Comparison of ENCODE assay signal across 12 mouse cellular contexts in genomic region chr17:15977374-15978031, GRCm38 (mm10).
A peak's percentile ranks its signal among the peaks of the same experiment; 100 is the strongest.
DNase-seq lines count a peak whose midpoint lies in the region; ATAC-seq and TF ChIP-seq lines count a peak whose summit lies in the region.
"Had no signal": no experiment of that assay in that cellular context is flagged by ENCODE, and none has a peak within 500 bp of the region (broad histone marks: within the 10 kb centered on the region; RNA-seq: fewer than 3 reads in every experiment).

No protein-coding gene starts in this region.

- H3K4me3 ChIP-seq in intestine, embryonic 15.5 days (replicated peaks) = no peak overlapping the region
- H3K4me3 ChIP-seq in intestine, postnatal 0 days (ENCODE audit: low read depth, low read length) = no peak overlapping the region
- H3K4me3 ChIP-seq in forebrain, embryonic 15.5 days = no peak overlapping the region
- H3K4me3 ChIP-seq in hindbrain, postnatal 0 days (ENCODE audit: low read length) = no peak overlapping the region
- H3K4me3 ChIP-seq in neural tube, embryonic 13.5 days = no peak overlapping the region

- H3K9ac ChIP-seq in intestine, embryonic 15.5 days = no peak overlapping the region
- no peak overlapping the region for H3K9ac ChIP-seq in intestine, postnatal 0 days (ENCODE audit: low read depth, low read length)
- H3K9ac ChIP-seq in forebrain, embryonic 15.5 days (replicated peaks) = no peak overlapping the region
- H3K9ac ChIP-seq in hindbrain, postnatal 0 days (replicated peaks; ENCODE audit: low read length) = no peak overlapping the region
- no peak overlapping the region for H3K9ac ChIP-seq in neural tube, embryonic 13.5 days

- peak; percentile 82 for DNase-seq in hindbrain, postnatal 0 days (ENCODE audit: low spot score)
- no peak for DNase-seq in liver
- no peak for DNase-seq in ovary, postnatal 10 days (ENCODE audit: low spot score)
- DNase-seq: cerebellum, postnatal 25 days; kidney, postnatal 36 days; lung, adult 2 months; thymus, postnatal 36 days had no signal

- no peak for TF ChIP-seq CTCF in intestine, postnatal 0 days (IDR thresholded peaks at IDR 0.05; ENCODE audit: low read depth)
- no peak for TF ChIP-seq CTCF in hindbrain, postnatal 0 days (IDR thresholded peaks at IDR 0.05; ENCODE audit: low read depth)

- H3K9me3 ChIP-seq in intestine, embryonic 15.5 days = no peaks in the 10 kb centered on the region
- no peaks in the 10 kb centered on the region for H3K9me3 ChIP-seq in intestine, postnatal 0 days (ENCODE audit: control insufficient read depth)
- H3K9me3 ChIP-seq in forebrain, embryonic 15.5 days = no peaks in the 10 kb centered on the region
- no peaks in the 10 kb centered on the region for H3K9me3 ChIP-seq in hindbrain, postnatal 0 days (ENCODE audit: low read length)
- H3K9me3 ChIP-seq in neural tube, embryonic 13.5 days = no peaks in the 10 kb centered on the region

- ATAC-seq in intestine, embryonic 15.5 days = no peak
- ATAC-seq in intestine, postnatal 0 days = no peak
- ATAC-seq in forebrain, embryonic 15.5 days (replicated peaks) = peak; percentile 94
- peak; percentile 94 for ATAC-seq in hindbrain, postnatal 0 days
- ATAC-seq in neural tube, embryonic 13.5 days (ENCODE audit: low read depth) = peak; percentile 97
- no peak for ATAC-seq in inflammation-experienced regulatory T-cells, adult 6 months

- H3K36me3 ChIP-seq in intestine, embryonic 15.5 days = no peaks in the 10 kb centered on the region
- H3K36me3 ChIP-seq in intestine, postnatal 0 days (ENCODE audit: control insufficient read depth, insufficient read depth) = no peaks in the 10 kb centered on the region
- no peaks in the 10 kb centered on the region for H3K36me3 ChIP-seq in forebrain, embryonic 15.5 days
- no peaks in the 10 kb centered on the region for H3K36me3 ChIP-seq in hindbrain, postnatal 0 days (ENCODE audit: insufficient read depth, low read length)
- no peaks in the 10 kb centered on the region for H3K36me3 ChIP-seq in neural tube, embryonic 13.5 days

- peak overlapping the region; percentile 36; the same call in 1 of the 2 replicates for H3K27ac ChIP-seq in intestine, embryonic 15.5 days
- no peak overlapping the region for H3K27ac ChIP-seq in intestine, postnatal 0 days (ENCODE audit: low read depth, low read length)
- H3K27ac ChIP-seq in forebrain, embryonic 15.5 days (replicated peaks) = peak overlapping the region; percentile 27; the same call in 1 of the 2 replicates
- H3K27ac ChIP-seq in hindbrain, postnatal 0 days = 0 out of 2 replicates have a peak overlapping the region, but pooled peaks have one; percentile 7
- H3K27ac ChIP-seq in neural tube, embryonic 13.5 days (replicated peaks) = peak overlapping the region; percentile 80

- no peaks in the 10 kb centered on the region for H3K27me3 ChIP-seq in intestine, embryonic 15.5 days (replicated peaks)
- no peaks in the 10 kb centered on the region for H3K27me3 ChIP-seq in intestine, postnatal 0 days (replicated peaks; ENCODE audit: control insufficient read depth, insufficient read depth, low read length)
- no peaks in the 10 kb centered on the region for H3K27me3 ChIP-seq in forebrain, embryonic 15.5 days
- no peaks in the 10 kb centered on the region for H3K27me3 ChIP-seq in hindbrain, postnatal 0 days (ENCODE audit: insufficient read depth, low read length)
- H3K27me3 ChIP-seq in neural tube, embryonic 13.5 days = no peaks in the 10 kb centered on the region

- H3K4me1 ChIP-seq in intestine, embryonic 15.5 days (replicated peaks) = no peaks in the 10 kb centered on the region
- H3K4me1 ChIP-seq in intestine, postnatal 0 days (replicated peaks; ENCODE audit: control insufficient read depth, insufficient read depth, low read length) = no peaks in the 10 kb centered on the region
- H3K4me1 ChIP-seq in forebrain, embryonic 15.5 days = peaks cover 8% of the 10 kb centered on the region
- H3K4me1 ChIP-seq in hindbrain, postnatal 0 days (ENCODE audit: insufficient read depth, low read length) = no peaks in the 10 kb centered on the region
- H3K4me1 ChIP-seq in neural tube, embryonic 13.5 days (replicated peaks) = peaks cover 10% of the 10 kb centered on the region

- 52% methylated on average over 7 of the region's 7 CpGs for WGBS in intestine, embryonic 15.5 days
- 54% methylated on average over 7 of the region's 7 CpGs for WGBS in intestine, postnatal 0 days
- 14% methylated on average over 7 of the region's 7 CpGs for WGBS in forebrain, embryonic 15.5 days
- 20% methylated on average over 7 of the region's 7 CpGs for WGBS in hindbrain, postnatal 0 days
- 18% methylated on average over 7 of the region's 7 CpGs for WGBS in neural tube, embryonic 13.5 days

- H3K4me2 ChIP-seq in intestine, embryonic 15.5 days (replicated peaks) = no peak overlapping the region
- no peak overlapping the region for H3K4me2 ChIP-seq in intestine, postnatal 0 days (replicated peaks; ENCODE audit: low read depth)
- H3K4me2 ChIP-seq in forebrain, embryonic 15.5 days (replicated peaks) = no peak overlapping the region
- H3K4me2 ChIP-seq in hindbrain, postnatal 0 days (ENCODE audit: low read depth, low read length) = no peak overlapping the region
- peak overlapping the region; percentile 26 for H3K4me2 ChIP-seq in neural tube, embryonic 13.5 days

Comparison
In these comparisons a context has a peak if more than half of its experiments do, and no peak if none do; other contexts are left out.
1. ATAC-seq: peak in forebrain, embryonic 15.5 days (single experiment), hindbrain, postnatal 0 days (single experiment) and neural tube, embryonic 13.5 days (single experiment); none in intestine, embryonic 15.5 days (single experiment), intestine, postnatal 0 days (single experiment) and inflammation-experienced regulatory T-cells, adult 6 months (single experiment).